Mouse (Mus musculus) urinary bladder, adult 18-20 months (tissue): ENCODE measurements around the gene Acsl1.

Experiments
- DNase-seq, 2 experiments: peaks; one replicate each; pipeline ENCODE4 v3.0.0; 2022; ENCODE audit warnings: low spot score in 2 of 2, mixed read lengths in 2 of 2

The Acsl1 gene

GRCm38 (mm10) chr8:46475404-46475803 lies 4.6 kb downstream of the Acsl1 start:
- no peak for DNase-seq

- DNase-seq = no peak
Observed at GRCm38 (mm10) chr8:46475942-46476341, 5.1 kb downstream of the Acsl1 start.

- DNase-seq = no peak
Observed at GRCm38 (mm10) chr8:46477747-46478458, 7.1 kb downstream of the Acsl1 start.

- no peak for DNase-seq
Observed at GRCm38 (mm10) chr8:46478783-46479182, 7.9 kb downstream of the Acsl1 start.

GRCm38 (mm10) chr8:46479794-46480532 lies 9.1 kb downstream of the Acsl1 start:
- no peak for DNase-seq

GRCm38 (mm10) chr8:46480533-46480900 lies 9.7 kb downstream of the Acsl1 start:
- DNase-seq = no peak

GRCm38 (mm10) chr8:46482771-46483170 lies 11.9 kb downstream of the Acsl1 start:
- no peak for DNase-seq

- DNase-seq = no peak
Observed at GRCm38 (mm10) chr8:46483247-46483646, 12.4 kb downstream of the Acsl1 start.

- no peak for DNase-seq
Observed at GRCm38 (mm10) chr8:46484077-46484476, 13.2 kb downstream of the Acsl1 start.

GRCm38 (mm10) chr8:46484931-46485463 lies 14.2 kb downstream of the Acsl1 start:
- DNase-seq = no peak

- no peak for DNase-seq
Observed at GRCm38 (mm10) chr8:46488085-46488561, 17.3 kb downstream of the Acsl1 start.

GRCm38 (mm10) chr8:46489196-46489595 lies 18.4 kb downstream of the Acsl1 start:
- DNase-seq = no peak

- no peak for DNase-seq
Observed at GRCm38 (mm10) chr8:46490250-46490649, 19.4 kb downstream of the Acsl1 start.

- no peak for DNase-seq
Observed at GRCm38 (mm10) chr8:46490821-46491220, 20.0 kb downstream of the Acsl1 start.

GRCm38 (mm10) chr8:46493495-46494170 lies 22.8 kb downstream of the Acsl1 start:
- DNase-seq = no peak

GRCm38 (mm10) chr8:46496852-46497251 lies 26.0 kb downstream of the Acsl1 start:
- DNase-seq = no peak

GRCm38 (mm10) chr8:46497314-46498011 lies 26.6 kb downstream of the Acsl1 start:
- DNase-seq = peak in 1 of 2 experiments; percentile 39

- no peak for DNase-seq
Observed at GRCm38 (mm10) chr8:46499376-46500061, 28.7 kb downstream of the Acsl1 start.

- DNase-seq = no peak
Observed at GRCm38 (mm10) chr8:46502333-46503071, 31.7 kb downstream of the Acsl1 start.

- no peak for DNase-seq
Observed at GRCm38 (mm10) chr8:46503072-46503695, 32.3 kb downstream of the Acsl1 start.
